Mouse (Mus musculus): ENCODE results near the gene Coro1c. TPM values are rescaled to one million over a fixed set of nuclear protein-coding genes. Genes with fewer than 3 reads are reported as not detected.

Gene Coro1c
- 131 and 145 TPM in 2 replicates for polyA plus RNA-seq (2014; fragmentation: Nextera tagmentation; extraction: Ambion mirVana)

GRCm38 (mm10) chr5:113908592-113909441 lies at the start of gene Coro1c:
Coro1c (minus strand) TSS chr5:113908758.
- peak within 1 kb of the TSS; percentile 96 for H3K27ac ChIP-seq (ENCODE audit: low read length)
- H3K4me1 ChIP-seq (ENCODE audit: control insufficient read depth, insufficient read depth, low read length): peaks cover 31% of the 10 kb centered on the region
- H3K9me3 ChIP-seq (ENCODE audit: control insufficient read depth, low read depth, low read length): no peaks in the 10 kb centered on the region
- peak within 1 kb of the TSS; percentile 90 for H3K9ac ChIP-seq (replicated peaks; ENCODE audit: low read depth, low read length)
- no peaks in the 10 kb centered on the region for H3K36me3 ChIP-seq (ENCODE audit: control insufficient read depth, insufficient read depth, low read length)
- peak within 1 kb of the TSS; percentile 57 for H3K4me2 ChIP-seq (replicated peaks; ENCODE audit: low read depth, low read length)
- H3K4me3 ChIP-seq (ENCODE audit: low read depth, low read length): peak within 1 kb of the TSS; percentile 92
- under 1% methylated on average over 66 of the region's 68 CpGs for WGBS
- no peaks in the 10 kb centered on the region for H3K27me3 ChIP-seq (ENCODE audit: control insufficient read depth, insufficient read depth, low read length)
- peak; percentile 87 for ATAC-seq (ENCODE audit: insufficient number of reproducible peaks, insufficient read depth, low FRiP score, low read depth)

DNA sequence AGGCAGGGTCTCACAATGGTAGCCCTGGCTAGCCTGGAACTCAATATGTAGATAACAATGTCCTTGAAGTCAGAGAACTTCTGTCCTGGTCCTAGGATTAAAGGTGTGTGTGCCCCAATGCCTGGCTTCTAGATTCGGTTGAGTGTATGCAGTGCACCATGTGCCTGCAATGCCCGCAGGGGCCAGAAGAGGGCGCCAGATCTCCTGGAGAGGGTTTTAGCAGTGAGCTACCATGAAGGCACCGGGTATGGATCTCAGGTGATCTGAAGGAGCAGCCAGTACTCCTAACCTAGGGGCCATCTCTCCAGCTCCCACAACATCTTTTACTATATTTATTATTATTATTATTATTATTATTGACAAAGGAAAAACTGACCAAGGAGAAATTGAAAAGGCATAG lies 48.0 kb upstream of the Coro1c start:
- no peaks in the 10 kb centered on the region for H3K9me3 ChIP-seq (ENCODE audit: control insufficient read depth, low read depth, low read length)
- no peak overlapping the region for H3K4me3 ChIP-seq (ENCODE audit: low read depth, low read length)
- peaks cover 30% of the 10 kb centered on the region for H3K36me3 ChIP-seq (ENCODE audit: control insufficient read depth, insufficient read depth, low read length)
- H3K27me3 ChIP-seq (ENCODE audit: control insufficient read depth, insufficient read depth, low read length): no peaks in the 10 kb centered on the region
- no peak overlapping the region for H3K9ac ChIP-seq (replicated peaks; ENCODE audit: low read depth, low read length)
- no peaks in the 10 kb centered on the region; the same call in 1 of the 2 replicates for H3K4me1 ChIP-seq (ENCODE audit: control insufficient read depth, insufficient read depth, low read length)
- 0 out of 2 replicates have a peak, but pooled peaks have one; percentile 12 for ATAC-seq (ENCODE audit: insufficient number of reproducible peaks, insufficient read depth, low FRiP score, low read depth)
- WGBS: 7% methylated on average over 4 of the region's 4 CpGs
- H3K4me2 ChIP-seq (replicated peaks; ENCODE audit: low read depth, low read length): no peak overlapping the region
- no peak overlapping the region for H3K27ac ChIP-seq (ENCODE audit: low read length)

- H3K4me2 ChIP-seq (replicated peaks; ENCODE audit: low read depth, low read length): no peak overlapping the region
- H3K27me3 ChIP-seq (ENCODE audit: control insufficient read depth, insufficient read depth, low read length): no peaks in the 10 kb centered on the region
- no peaks in the 10 kb centered on the region for H3K9me3 ChIP-seq (ENCODE audit: control insufficient read depth, low read depth, low read length)
- peaks cover 36% of the 10 kb centered on the region for H3K36me3 ChIP-seq (ENCODE audit: control insufficient read depth, insufficient read depth, low read length)
- WGBS: 89% methylated on average over 8 of the region's 8 CpGs
- no peak overlapping the region for H3K9ac ChIP-seq (replicated peaks; ENCODE audit: low read depth, low read length)
- no peak overlapping the region for H3K4me3 ChIP-seq (ENCODE audit: low read depth, low read length)
- no peak for ATAC-seq (ENCODE audit: insufficient number of reproducible peaks, insufficient read depth, low FRiP score, low read depth)
- no peaks in the 10 kb centered on the region; the same call in 1 of the 2 replicates for H3K4me1 ChIP-seq (ENCODE audit: control insufficient read depth, insufficient read depth, low read length)
- H3K27ac ChIP-seq (ENCODE audit: low read length): no peak overlapping the region
Measured at GRCm38 (mm10) chr5:113955691-113956090, 47.1 kb upstream of the Coro1c start.

DNA sequence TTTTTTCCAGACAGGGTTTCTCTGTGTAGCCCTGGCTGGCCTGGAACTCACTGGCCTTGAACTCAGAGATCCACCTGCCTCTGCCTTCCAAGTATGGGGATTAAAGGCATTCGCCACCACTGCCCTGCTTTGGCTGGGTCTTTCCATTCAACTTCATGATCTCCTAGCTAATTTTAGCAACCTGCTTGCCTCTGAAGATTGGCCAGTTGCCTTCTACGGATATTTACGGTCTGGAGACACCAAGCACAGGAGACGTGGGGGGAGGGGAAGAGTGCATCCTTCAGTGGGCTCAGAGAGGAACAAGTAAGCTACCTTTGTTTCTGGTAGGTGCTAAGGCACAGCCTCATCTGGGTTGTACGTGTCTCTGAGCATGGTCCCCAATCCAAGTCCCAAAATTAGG lies 46.7 kb upstream of the Coro1c start:
- Histone ChIP-seq H3K4me3 (ENCODE audit: low read depth, low read length) (no peak overlapping the region), H3K27me3 (ENCODE audit: control insufficient read depth, insufficient read depth, low read length) (no peaks in the 10 kb centered on the region), H3K4me1 (ENCODE audit: control insufficient read depth, insufficient read depth, low read length) (no peaks in the 10 kb centered on the region; the same call in 1 of the 2 replicates), H3K9me3 (ENCODE audit: control insufficient read depth, low read depth, low read length) (no peaks in the 10 kb centered on the region), H3K4me2 (replicated peaks; ENCODE audit: low read depth, low read length) (no peak overlapping the region), H3K9ac (replicated peaks; ENCODE audit: low read depth, low read length) (no peak overlapping the region), H3K36me3 (ENCODE audit: control insufficient read depth, insufficient read depth, low read length) (peaks cover 40% of the 10 kb centered on the region), H3K27ac (ENCODE audit: low read length) (no peak overlapping the region)
- 85% methylated on average over 5 of the region's 5 CpGs for WGBS
- no peak for ATAC-seq (ENCODE audit: insufficient number of reproducible peaks, insufficient read depth, low FRiP score, low read depth)

DNA sequence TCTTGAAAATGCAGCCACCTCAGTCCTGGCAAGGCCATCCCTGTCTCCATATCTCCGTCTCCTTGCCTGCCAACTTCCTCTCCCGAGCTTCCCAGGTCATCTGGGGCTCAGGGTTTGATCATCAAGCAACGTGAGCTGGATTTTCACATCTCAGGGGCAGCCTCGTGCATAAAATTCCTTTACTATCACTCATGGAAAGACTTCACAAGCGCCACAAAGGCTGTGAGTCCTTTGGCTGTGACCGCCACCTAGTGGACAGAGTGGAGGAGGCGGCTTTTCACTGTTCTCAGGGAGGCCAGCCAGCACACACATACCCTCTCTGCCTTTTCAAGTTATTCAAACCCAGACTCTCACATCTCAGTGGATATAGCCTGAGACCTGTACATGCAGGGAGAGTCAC lies 45.9 kb upstream of the Coro1c start:
- no peak overlapping the region for H3K27ac ChIP-seq (ENCODE audit: low read length)
- H3K9me3 ChIP-seq (ENCODE audit: control insufficient read depth, low read depth, low read length): no peaks in the 10 kb centered on the region
- no peak for ATAC-seq (ENCODE audit: insufficient number of reproducible peaks, insufficient read depth, low FRiP score, low read depth)
- H3K27me3 ChIP-seq (ENCODE audit: control insufficient read depth, insufficient read depth, low read length): no peaks in the 10 kb centered on the region
- H3K4me3 ChIP-seq (ENCODE audit: low read depth, low read length): no peak overlapping the region
- H3K4me2 ChIP-seq (replicated peaks; ENCODE audit: low read depth, low read length): no peak overlapping the region
- H3K4me1 ChIP-seq (ENCODE audit: control insufficient read depth, insufficient read depth, low read length): no peaks in the 10 kb centered on the region; the same call in 1 of the 2 replicates
- peaks cover 46% of the 10 kb centered on the region for H3K36me3 ChIP-seq (ENCODE audit: control insufficient read depth, insufficient read depth, low read length)
- H3K9ac ChIP-seq (replicated peaks; ENCODE audit: low read depth, low read length): no peak overlapping the region
- WGBS: 10% methylated on average over 7 of the region's 7 CpGs

DNA sequence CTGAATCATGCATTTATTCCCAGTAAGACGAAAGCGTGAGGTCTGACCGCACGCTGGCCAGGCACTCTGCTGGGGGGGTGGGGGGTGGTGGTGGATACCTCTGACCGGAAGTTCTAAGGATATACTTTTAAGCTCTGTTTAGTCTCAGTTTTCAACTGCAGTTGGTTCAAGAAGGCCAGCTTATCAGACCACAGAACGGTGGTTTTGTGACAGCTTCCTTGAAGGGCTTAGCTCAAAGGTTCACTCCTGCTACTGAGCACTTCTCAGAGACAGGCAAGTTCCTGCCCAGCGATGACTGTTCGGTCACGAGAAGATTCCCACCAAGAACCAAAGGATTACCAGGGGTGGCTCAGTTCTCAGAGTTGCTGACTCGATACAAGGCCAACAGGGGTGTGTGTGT lies 44.0 kb upstream of the Coro1c start:
- H3K9me3 ChIP-seq (ENCODE audit: control insufficient read depth, low read depth, low read length): no peaks in the 10 kb centered on the region
- no peaks in the 10 kb centered on the region for H3K4me1 ChIP-seq (ENCODE audit: control insufficient read depth, insufficient read depth, low read length)
- no peak overlapping the region for H3K27ac ChIP-seq (ENCODE audit: low read length)
- 61% methylated on average over 10 of the region's 10 CpGs for WGBS
- H3K4me2 ChIP-seq (replicated peaks; ENCODE audit: low read depth, low read length): no peak overlapping the region
- H3K27me3 ChIP-seq (ENCODE audit: control insufficient read depth, insufficient read depth, low read length): no peaks in the 10 kb centered on the region
- no peak overlapping the region for H3K9ac ChIP-seq (replicated peaks; ENCODE audit: low read depth, low read length)
- H3K4me3 ChIP-seq (ENCODE audit: low read depth, low read length): no peak overlapping the region
- peaks cover 54% of the 10 kb centered on the region for H3K36me3 ChIP-seq (ENCODE audit: control insufficient read depth, insufficient read depth, low read length)
- ATAC-seq (ENCODE audit: insufficient number of reproducible peaks, insufficient read depth, low FRiP score, low read depth): no peak

GRCm38 (mm10) chr5:113951693-113952071 lies 43.1 kb upstream of the Coro1c start:
- no peak overlapping the region for H3K4me2 ChIP-seq (replicated peaks; ENCODE audit: low read depth, low read length)
- H3K27ac ChIP-seq (ENCODE audit: low read length): no peak overlapping the region
- H3K4me3 ChIP-seq (ENCODE audit: low read depth, low read length): no peak overlapping the region
- no peaks in the 10 kb centered on the region for H3K4me1 ChIP-seq (ENCODE audit: control insufficient read depth, insufficient read depth, low read length)
- no peak overlapping the region for H3K9ac ChIP-seq (replicated peaks; ENCODE audit: low read depth, low read length)
- H3K9me3 ChIP-seq (ENCODE audit: control insufficient read depth, low read depth, low read length): no peaks in the 10 kb centered on the region
- 45% methylated on average over 11 of the region's 11 CpGs for WGBS
- H3K27me3 ChIP-seq (ENCODE audit: control insufficient read depth, insufficient read depth, low read length): no peaks in the 10 kb centered on the region
- ATAC-seq (ENCODE audit: insufficient number of reproducible peaks, insufficient read depth, low FRiP score, low read depth): peak; percentile 14; the same call in 1 of the 2 replicates
- H3K36me3 ChIP-seq (ENCODE audit: control insufficient read depth, insufficient read depth, low read length): peaks cover 56% of the 10 kb centered on the region

DNA sequence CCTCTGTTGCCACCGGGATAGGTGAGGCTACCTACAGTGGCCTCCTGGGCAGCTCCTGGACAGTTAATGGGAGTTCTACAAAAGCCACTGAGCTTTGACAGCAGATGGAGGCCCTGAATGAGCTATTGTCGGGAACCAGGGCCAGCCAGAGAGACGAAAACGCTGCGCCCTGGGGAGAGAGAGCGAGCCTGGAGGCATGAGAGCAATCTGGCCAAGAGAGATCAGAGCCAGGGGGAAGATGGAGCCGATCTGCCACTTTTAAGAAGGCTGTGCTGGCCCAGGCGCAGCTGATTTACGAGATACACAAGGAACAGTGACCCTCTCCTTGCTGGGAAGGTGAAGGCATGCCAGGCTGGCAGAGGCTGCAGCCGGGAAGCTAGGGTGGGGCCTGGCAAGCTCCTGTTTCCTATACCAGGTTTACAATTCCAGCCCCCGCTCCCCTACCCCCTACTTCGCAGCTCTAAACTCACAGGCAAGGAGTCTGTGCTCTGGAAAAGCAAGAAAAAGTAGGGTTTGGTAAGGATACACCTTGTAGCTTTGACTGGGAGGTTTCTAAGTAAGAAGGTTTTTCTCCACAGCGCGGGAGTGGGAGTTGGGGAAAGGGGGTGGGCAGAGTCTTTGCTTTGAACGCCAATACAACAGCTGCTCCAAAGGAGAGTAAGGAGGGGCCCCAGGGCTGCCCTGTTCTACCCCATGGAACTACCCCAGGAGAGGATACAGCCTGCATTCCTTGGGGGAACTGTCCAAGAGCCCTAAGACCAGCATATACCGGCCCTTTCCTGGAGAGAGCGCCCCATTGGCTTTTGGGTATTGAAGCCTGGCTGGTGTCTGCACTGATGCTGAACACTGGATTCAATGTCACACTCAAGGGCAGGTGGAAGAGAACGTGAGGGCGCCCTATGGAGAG lies 42.5 kb upstream of the Coro1c start:
- no peak overlapping the region for H3K27ac ChIP-seq (ENCODE audit: low read length)

More for the DNA sequence above, 42.5 kb upstream of the Coro1c start:
- Histone ChIP-seq H3K4me3 (ENCODE audit: low read depth, low read length) (no peak overlapping the region), H3K4me1 (ENCODE audit: control insufficient read depth, insufficient read depth, low read length) (no peaks in the 10 kb centered on the region), H3K27me3 (ENCODE audit: control insufficient read depth, insufficient read depth, low read length) (no peaks in the 10 kb centered on the region), H3K9ac (replicated peaks; ENCODE audit: low read depth, low read length) (no peak overlapping the region), H3K9me3 (ENCODE audit: control insufficient read depth, low read depth, low read length) (no peaks in the 10 kb centered on the region), H3K4me2 (replicated peaks; ENCODE audit: low read depth, low read length) (no peak overlapping the region), H3K36me3 (ENCODE audit: control insufficient read depth, insufficient read depth, low read length) (peaks cover 62% of the 10 kb centered on the region)
- WGBS: 71% methylated on average over 19 of the region's 19 CpGs
- peak; percentile 48; the same call in 1 of the 2 replicates for ATAC-seq (ENCODE audit: insufficient number of reproducible peaks, insufficient read depth, low FRiP score, low read depth)

Data from stomach, embryonic 14.5 days (tissue).